Mouse (Mus musculus): ENCODE data around the gene Arg2. TPM values are rescaled to one million over a fixed set of nuclear protein-coding genes. Genes with fewer than 3 reads are reported as not detected.

The Arg2 gene
- polyA plus RNA-seq, 2 experiments = 0.39 to 0.55 TPM

GRCm38 (mm10) chr12:79131706-79132460 is 1.3 kb downstream of the Arg2 start:
- Histone ChIP-seq H3K36me3 (ENCODE audit: control insufficient read depth, insufficient read depth, low read length) (no peaks in the 10 kb centered on the region), H3K27me3 (ENCODE audit: control insufficient read depth, insufficient read depth, low read length) (peaks cover 36% of the 10 kb centered on the region), H3K9ac (ENCODE audit: low read depth, low read length, severe bottlenecking) (peak overlapping the region; percentile 48; the same call in 1 of the 2 replicates), H3K4me3 (replicated peaks; ENCODE audit: low read length) (peak overlapping the region; percentile 49), H3K27ac (replicated peaks; ENCODE audit: low read depth, low read length) (no peak overlapping the region), H3K4me2 (replicated peaks; ENCODE audit: low read depth, low read length, severe bottlenecking) (peak overlapping the region; percentile 94), H3K4me1 (ENCODE audit: control insufficient read depth, insufficient read depth, low read length) (no peaks in the 10 kb centered on the region; the same call in 1 of the 2 replicates), H3K9me3 (ENCODE audit: control insufficient read depth, low read length) (no peaks in the 10 kb centered on the region)
- no peak for TF ChIP-seq POLR2A (IDR thresholded peaks at IDR 0.05; ENCODE audit: borderline replicate concordance, extremely low read depth, insufficient read depth, insufficient read length)
- DNase-seq (ENCODE audit: low spot score) = no peak
- no peak for ATAC-seq (ENCODE audit: low FRiP score, low read depth)
- WGBS = 24% methylated on average over 5 of the region's 5 CpGs

DNA sequence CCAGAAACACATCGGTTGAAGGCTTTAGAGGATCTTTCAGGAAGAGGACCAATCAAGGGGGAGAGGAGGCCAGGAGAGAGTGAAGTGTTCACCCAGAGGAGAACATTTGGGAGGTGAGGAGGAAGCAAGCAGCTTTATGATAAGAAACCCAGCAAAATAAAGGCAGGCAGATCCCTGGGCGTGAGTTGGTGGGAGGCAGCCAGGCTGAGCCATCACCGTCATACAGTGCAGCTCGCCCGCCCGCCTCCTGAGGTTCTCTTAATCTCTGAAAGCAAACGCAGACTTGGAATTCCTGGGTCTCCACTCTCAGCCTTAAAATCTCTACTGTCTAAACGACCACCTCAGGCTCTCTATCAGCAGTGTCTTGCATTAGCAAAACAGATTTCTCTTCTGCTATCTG is 4.1 kb downstream of the Arg2 start:
- H3K36me3 ChIP-seq (ENCODE audit: control insufficient read depth, insufficient read depth, low read length) = no peaks in the 10 kb centered on the region
- ATAC-seq (ENCODE audit: low FRiP score, low read depth) (no peak), DNase-seq (ENCODE audit: low spot score) (no peak)
- no peak overlapping the region for H3K4me3 ChIP-seq (replicated peaks; ENCODE audit: low read length)
- no peaks in the 10 kb centered on the region for H3K9me3 ChIP-seq (ENCODE audit: control insufficient read depth, low read length)
- no peak overlapping the region for H3K4me2 ChIP-seq (replicated peaks; ENCODE audit: low read depth, low read length, severe bottlenecking)
- H3K27ac ChIP-seq (replicated peaks; ENCODE audit: low read depth, low read length) = no peak overlapping the region
- WGBS = 42% methylated on average over 8 of the region's 8 CpGs
- TF ChIP-seq POLR2A (IDR thresholded peaks at IDR 0.05; ENCODE audit: borderline replicate concordance, extremely low read depth, insufficient read depth, insufficient read length) = no peak
- no peaks in the 10 kb centered on the region; the same call in 1 of the 2 replicates for H3K4me1 ChIP-seq (ENCODE audit: control insufficient read depth, insufficient read depth, low read length)
- no peak overlapping the region for H3K9ac ChIP-seq (ENCODE audit: low read depth, low read length, severe bottlenecking)
- peaks cover 34% of the 10 kb centered on the region for H3K27me3 ChIP-seq (ENCODE audit: control insufficient read depth, insufficient read depth, low read length)

DNA sequence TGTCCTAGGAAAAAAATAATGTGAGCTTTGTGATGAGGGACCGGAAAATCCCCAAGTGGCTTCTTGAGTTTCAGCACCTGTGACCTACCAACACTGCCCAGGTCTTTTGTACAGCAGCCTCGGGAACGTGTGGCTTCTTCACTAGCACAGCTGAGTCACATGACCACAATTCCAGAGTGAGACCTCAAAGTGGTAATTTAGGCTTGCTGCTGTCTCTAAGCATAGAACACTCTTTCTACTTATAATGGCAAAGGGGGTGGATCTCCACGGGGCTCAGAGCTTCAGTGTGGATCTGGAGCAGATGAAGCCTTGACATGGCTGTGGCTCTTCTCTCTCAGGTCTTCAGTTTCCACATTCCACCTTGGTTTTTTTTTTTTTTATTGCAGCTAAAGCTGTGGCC is 4.5 kb downstream of the Arg2 start:
- no peaks in the 10 kb centered on the region; the same call in 1 of the 2 replicates for H3K4me1 ChIP-seq (ENCODE audit: control insufficient read depth, insufficient read depth, low read length)
- H3K9me3 ChIP-seq (ENCODE audit: control insufficient read depth, low read length) = no peaks in the 10 kb centered on the region
- no peak for DNase-seq (ENCODE audit: low spot score)
- H3K27ac ChIP-seq (replicated peaks; ENCODE audit: low read depth, low read length) = no peak overlapping the region
- WGBS = 38% methylated on average over 4 of the region's 4 CpGs
- no peak for ATAC-seq (ENCODE audit: low FRiP score, low read depth)
- H3K4me2 ChIP-seq (replicated peaks; ENCODE audit: low read depth, low read length, severe bottlenecking) = no peak overlapping the region
- TF ChIP-seq POLR2A (IDR thresholded peaks at IDR 0.05; ENCODE audit: borderline replicate concordance, extremely low read depth, insufficient read depth, insufficient read length) = no peak
- no peaks in the 10 kb centered on the region for H3K36me3 ChIP-seq (ENCODE audit: control insufficient read depth, insufficient read depth, low read length)
- peaks cover 31% of the 10 kb centered on the region for H3K27me3 ChIP-seq (ENCODE audit: control insufficient read depth, insufficient read depth, low read length)
- no peak overlapping the region for H3K4me3 ChIP-seq (replicated peaks; ENCODE audit: low read length)
- no peak overlapping the region for H3K9ac ChIP-seq (ENCODE audit: low read depth, low read length, severe bottlenecking)

- Histone ChIP-seq H3K36me3 (ENCODE audit: control insufficient read depth, insufficient read depth, low read length) (no peaks in the 10 kb centered on the region), H3K4me2 (replicated peaks; ENCODE audit: low read depth, low read length, severe bottlenecking) (no peak overlapping the region), H3K9me3 (ENCODE audit: control insufficient read depth, low read length) (no peaks in the 10 kb centered on the region), H3K4me1 (ENCODE audit: control insufficient read depth, insufficient read depth, low read length) (no peaks in the 10 kb centered on the region), H3K27me3 (ENCODE audit: control insufficient read depth, insufficient read depth, low read length) (peaks cover 12% of the 10 kb centered on the region), H3K9ac (ENCODE audit: low read depth, low read length, severe bottlenecking) (no peak overlapping the region), H3K27ac (replicated peaks; ENCODE audit: low read depth, low read length) (no peak overlapping the region), H3K4me3 (replicated peaks; ENCODE audit: low read length) (no peak overlapping the region)
- 72% methylated on average over 7 of the region's 7 CpGs for WGBS
- DNase-seq (ENCODE audit: low spot score) (no peak), ATAC-seq (ENCODE audit: low FRiP score, low read depth) (no peak)
- TF ChIP-seq POLR2A (IDR thresholded peaks at IDR 0.05; ENCODE audit: borderline replicate concordance, extremely low read depth, insufficient read depth, insufficient read length) = no peak
Measured at GRCm38 (mm10) chr12:79136949-79137348, 6.4 kb downstream of the Arg2 start.

- Histone ChIP-seq H3K27me3 (ENCODE audit: control insufficient read depth, insufficient read depth, low read length) (no peaks in the 10 kb centered on the region), H3K4me1 (ENCODE audit: control insufficient read depth, insufficient read depth, low read length) (no peaks in the 10 kb centered on the region), H3K9ac (ENCODE audit: low read depth, low read length, severe bottlenecking) (no peak overlapping the region), H3K36me3 (ENCODE audit: control insufficient read depth, insufficient read depth, low read length) (no peaks in the 10 kb centered on the region), H3K4me3 (replicated peaks; ENCODE audit: low read length) (no peak overlapping the region), H3K27ac (replicated peaks; ENCODE audit: low read depth, low read length) (no peak overlapping the region), H3K4me2 (replicated peaks; ENCODE audit: low read depth, low read length, severe bottlenecking) (no peak overlapping the region), H3K9me3 (ENCODE audit: control insufficient read depth, low read length) (no peaks in the 10 kb centered on the region)
- ATAC-seq (ENCODE audit: low FRiP score, low read depth) (no peak), DNase-seq (ENCODE audit: low spot score) (no peak)
- TF ChIP-seq POLR2A (IDR thresholded peaks at IDR 0.05; ENCODE audit: borderline replicate concordance, extremely low read depth, insufficient read depth, insufficient read length) = no peak
Measured at GRCm38 (mm10) chr12:79138999-79139398, 8.4 kb downstream of the Arg2 start.
